Mouse (Mus musculus): ENCODE measurements around the gene Birc7. TPM values are rescaled to one million over a fixed set of nuclear protein-coding genes. Genes with fewer than 3 reads are reported as not detected.
A peak's percentile ranks its signal among the peaks of the same experiment; 100 is the strongest.

The Birc7 gene
- polyA plus RNA-seq, 1 experiment = not detected

DNA sequence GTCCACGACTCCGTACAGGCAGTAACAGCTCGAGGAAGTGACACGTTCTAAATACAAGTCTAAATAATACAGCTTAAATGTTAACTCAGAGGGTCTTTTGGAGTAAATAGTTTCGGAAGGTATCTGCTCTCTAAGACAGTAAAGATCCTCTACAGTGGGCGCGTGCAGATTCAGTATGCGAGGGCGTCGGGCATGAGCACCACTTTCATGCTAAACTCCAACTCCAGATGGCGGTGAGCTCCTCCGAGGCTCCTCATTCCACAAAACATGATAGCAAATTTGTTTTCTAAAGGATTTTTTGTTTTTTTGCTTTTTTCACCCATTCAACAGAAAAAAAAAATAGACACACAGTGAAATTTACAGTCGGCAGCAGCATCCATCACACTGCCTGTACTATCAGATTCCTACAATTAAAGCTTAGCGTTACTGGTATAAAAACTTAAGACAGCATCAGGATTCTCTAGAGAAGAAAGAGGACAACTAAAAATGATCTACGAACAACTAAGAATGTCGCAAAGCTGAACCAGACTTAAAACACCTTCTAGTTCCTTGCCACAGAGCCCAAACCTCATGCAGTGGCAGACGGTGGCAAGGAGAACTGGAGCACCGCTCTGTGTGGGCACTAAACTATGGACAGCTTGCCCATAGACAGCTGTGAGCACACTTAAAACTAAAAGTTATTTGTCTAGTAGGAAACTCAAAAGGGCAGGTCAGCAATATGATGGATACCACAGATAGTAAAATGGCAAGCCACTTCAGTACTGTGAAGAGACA is 24.2 kb upstream of the Birc7 start:
- Histone ChIP-seq H3K36me3 (replicated peaks; ENCODE audit: low read length) (peaks cover 63% of the 10 kb centered on the region), H3K4me1 (peaks cover 19% of the 10 kb centered on the region)
- TF ChIP-seq GATA1 (IDR thresholded peaks at IDR 0.05; ENCODE audit: borderline replicate concordance, low read length) (no peak), FLI1 (IDR thresholded peaks at IDR 0.05; ENCODE audit: low read length) (no peak)

DNA sequence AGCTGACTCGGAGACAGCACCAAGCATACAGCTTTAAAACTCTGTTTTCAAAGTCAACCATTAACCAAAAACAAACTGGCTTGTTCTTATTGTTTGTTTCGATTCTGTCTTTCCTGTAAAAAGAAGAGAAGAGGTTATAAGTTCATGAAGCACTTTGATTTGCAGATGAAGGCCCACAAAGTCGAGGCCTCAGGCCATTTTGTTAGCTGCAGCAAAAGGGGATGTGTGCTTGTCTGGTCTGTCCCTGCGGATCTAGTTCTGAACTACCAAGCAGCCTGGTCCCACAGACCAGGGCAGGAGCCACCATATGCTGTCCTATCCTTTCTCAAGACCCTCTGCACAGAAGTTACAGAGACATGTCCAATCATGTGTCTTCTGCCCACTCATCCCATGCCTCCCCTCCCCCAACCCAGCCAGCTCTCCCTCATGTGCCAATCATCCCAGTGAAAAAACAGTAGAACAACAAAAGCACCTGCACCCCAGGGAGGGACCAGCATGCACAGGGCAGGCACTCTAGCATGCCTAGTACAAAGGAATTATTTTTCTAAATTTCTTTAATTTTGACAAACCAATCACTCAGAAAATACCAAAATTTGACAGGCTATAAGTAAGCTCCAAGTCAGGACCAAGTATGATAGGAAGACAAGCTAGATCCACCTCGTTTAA is 23.1 kb upstream of the Birc7 start:
- Histone ChIP-seq H3K27me3 (replicated peaks) (peaks cover 4% of the 10 kb centered on the region), H3K4me1 (peaks cover 25% of the 10 kb centered on the region), H3K4me3 (replicated peaks) (no peak overlapping the region), H3K9me3 (no peaks in the 10 kb centered on the region), H3K36me3 (replicated peaks; ENCODE audit: low read length) (peaks cover 73% of the 10 kb centered on the region)
- TF ChIP-seq GATA1 (IDR thresholded peaks at IDR 0.05; ENCODE audit: borderline replicate concordance, low read length) (no peak), FLI1 (IDR thresholded peaks at IDR 0.05; ENCODE audit: low read length) (no peak)

More for the DNA sequence above, 24.2 kb upstream of the Birc7 start:
- Histone ChIP-seq H3K27me3 (replicated peaks) (peaks cover 11% of the 10 kb centered on the region), H3K4me3 (replicated peaks) (no peak overlapping the region), H3K9me3 (peaks cover 5% of the 10 kb centered on the region)

- peaks cover 52% of the 10 kb centered on the region for H3K4me1 ChIP-seq
- H3K27me3 ChIP-seq (replicated peaks) = no peaks in the 10 kb centered on the region
- H3K4me3 ChIP-seq (replicated peaks) = no peak overlapping the region
- no peak for TF ChIP-seq FLI1 (IDR thresholded peaks at IDR 0.05; ENCODE audit: low read length)
- TF ChIP-seq GATA1 (IDR thresholded peaks at IDR 0.05; ENCODE audit: borderline replicate concordance, low read length) = no peak
- H3K36me3 ChIP-seq (replicated peaks; ENCODE audit: low read length) = peaks cover 92% of the 10 kb centered on the region
- no peaks in the 10 kb centered on the region for H3K9me3 ChIP-seq
These were observed 17.9 kb upstream of the Birc7 start for GRCm38 (mm10) chr2:180910928-180911327.

GRCm38 (mm10) chr2:180915886-180916433 is 12.9 kb upstream of the Birc7 start:
- H3K4me3 ChIP-seq (replicated peaks) = no peak overlapping the region
- H3K4me1 ChIP-seq = peaks cover 59% of the 10 kb centered on the region
- no peaks in the 10 kb centered on the region for H3K27me3 ChIP-seq (replicated peaks)
- H3K9me3 ChIP-seq = no peaks in the 10 kb centered on the region
- TF ChIP-seq GATA1 (IDR thresholded peaks at IDR 0.05; ENCODE audit: borderline replicate concordance, low read length) (no peak), FLI1 (IDR thresholded peaks at IDR 0.05; ENCODE audit: low read length) (no peak)
- H3K36me3 ChIP-seq (replicated peaks; ENCODE audit: low read length) = peaks cover 76% of the 10 kb centered on the region

- peaks cover 53% of the 10 kb centered on the region for H3K4me1 ChIP-seq
- H3K36me3 ChIP-seq (replicated peaks; ENCODE audit: low read length) = peaks cover 36% of the 10 kb centered on the region
- H3K4me3 ChIP-seq (replicated peaks) = peak overlapping the region; percentile 99
- H3K9me3 ChIP-seq = no peaks in the 10 kb centered on the region
- TF ChIP-seq FLI1 (IDR thresholded peaks at IDR 0.05; ENCODE audit: low read length) (no peak), GATA1 (IDR thresholded peaks at IDR 0.05; ENCODE audit: borderline replicate concordance, low read length) (no peak)
- no peaks in the 10 kb centered on the region for H3K27me3 ChIP-seq (replicated peaks)
These were observed 8.7 kb upstream of the Birc7 start for GRCm38 (mm10) chr2:180919913-180920809.

- Histone ChIP-seq H3K4me3 (replicated peaks) (peak within 1 kb of the TSS; percentile 99), H3K4me1 (peaks cover 50% of the 10 kb centered on the region), H3K36me3 (replicated peaks; ENCODE audit: low read length) (peaks cover 28% of the 10 kb centered on the region), H3K27me3 (replicated peaks) (no peaks in the 10 kb centered on the region), H3K9me3 (no peaks in the 10 kb centered on the region)
- no peak for TF ChIP-seq FLI1 (IDR thresholded peaks at IDR 0.05; ENCODE audit: low read length)
- TF ChIP-seq GATA1 (IDR thresholded peaks at IDR 0.05; ENCODE audit: borderline replicate concordance, low read length) = no peak
These were observed 7.9 kb upstream of the Birc7 start, which contains the start of gene Ythdf1 for GRCm38 (mm10) chr2:180920810-180921400. Gene Ythdf1, minus strand, starts transcription at chr2:180920949.

- Histone ChIP-seq H3K4me1 (peaks cover 38% of the 10 kb centered on the region), H3K9me3 (no peaks in the 10 kb centered on the region), H3K27me3 (replicated peaks) (peaks cover 15% of the 10 kb centered on the region), H3K4me3 (replicated peaks) (no peak overlapping the region), H3K36me3 (replicated peaks; ENCODE audit: low read length) (peaks cover 11% of the 10 kb centered on the region)
- TF ChIP-seq FLI1 (IDR thresholded peaks at IDR 0.05; ENCODE audit: low read length) (no peak), GATA1 (IDR thresholded peaks at IDR 0.05; ENCODE audit: borderline replicate concordance, low read length) (no peak)
These were observed 6.1 kb upstream of the Birc7 start for GRCm38 (mm10) chr2:180922739-180923138.

DNA sequence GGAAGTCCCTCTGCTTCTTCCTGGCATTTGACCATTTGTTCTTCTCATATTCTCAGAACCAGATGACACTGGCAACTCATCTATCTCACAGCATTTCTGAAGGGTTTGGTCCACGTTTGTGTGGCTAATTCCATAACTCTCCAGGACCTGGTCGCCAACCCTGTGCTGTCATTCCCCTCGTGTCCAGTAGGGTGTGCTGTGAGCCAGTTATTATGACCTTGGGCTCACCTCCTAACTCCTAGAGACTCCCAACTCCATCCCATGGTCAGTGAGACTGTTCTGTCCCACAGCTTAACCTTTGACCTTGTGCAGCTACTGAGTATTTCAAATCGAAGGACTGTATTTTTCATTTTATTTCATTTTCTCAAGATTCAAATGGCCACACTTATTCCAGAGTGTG is 3.6 kb upstream of the Birc7 start:
- H3K27me3 ChIP-seq (replicated peaks) = peaks cover 37% of the 10 kb centered on the region
- TF ChIP-seq GATA1 (IDR thresholded peaks at IDR 0.05; ENCODE audit: borderline replicate concordance, low read length) = no peak
- no peak for TF ChIP-seq FLI1 (IDR thresholded peaks at IDR 0.05; ENCODE audit: low read length)

DNA sequence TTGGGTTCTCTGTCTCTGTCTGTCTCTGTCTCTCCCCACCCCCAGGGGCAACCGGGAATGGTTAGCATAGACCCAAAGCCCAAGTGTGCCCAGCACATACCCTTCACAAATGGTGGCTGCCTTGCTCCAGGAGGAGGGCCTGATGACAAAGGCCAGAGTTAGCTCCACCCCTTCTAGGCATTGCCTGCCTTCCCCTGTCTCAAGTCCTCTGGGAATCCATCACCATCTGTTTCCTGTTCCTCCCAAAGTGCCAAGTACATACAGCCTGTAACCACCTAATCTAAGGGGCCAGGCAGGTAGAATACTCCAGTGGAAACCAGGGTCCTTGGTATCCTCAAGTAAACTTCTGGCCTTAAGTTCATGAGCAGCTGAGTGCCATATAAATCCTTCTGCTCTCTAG is 3.6 kb downstream of the Birc7 start:
- peaks cover 81% of the 10 kb centered on the region for H3K27me3 ChIP-seq (replicated peaks)
- H3K4me1 ChIP-seq = peaks cover 38% of the 10 kb centered on the region
- no peaks in the 10 kb centered on the region for H3K9me3 ChIP-seq
- no peaks in the 10 kb centered on the region for H3K36me3 ChIP-seq (replicated peaks; ENCODE audit: low read length)
- TF ChIP-seq GATA1 (IDR thresholded peaks at IDR 0.05; ENCODE audit: borderline replicate concordance, low read length) (no peak), FLI1 (IDR thresholded peaks at IDR 0.05; ENCODE audit: low read length) (no peak)
- H3K4me3 ChIP-seq (replicated peaks) = peak overlapping the region; percentile 64

More for the DNA sequence above, 3.6 kb upstream of the Birc7 start:
- Histone ChIP-seq H3K4me1 (peaks cover 20% of the 10 kb centered on the region), H3K36me3 (replicated peaks; ENCODE audit: low read length) (no peaks in the 10 kb centered on the region), H3K9me3 (no peaks in the 10 kb centered on the region), H3K4me3 (replicated peaks) (no peak overlapping the region)

All from megakaryocyte, embryonic 14.5 days (primary cell).